Mouse (Mus musculus): ENCODE measurements around the gene Mrpl54. TPM values are rescaled to one million over a fixed set of nuclear protein-coding genes. Genes with fewer than 3 reads are reported as not detected.

The Mrpl54 gene
- polyA plus RNA-seq, 1 experiment = not detected

DNA sequence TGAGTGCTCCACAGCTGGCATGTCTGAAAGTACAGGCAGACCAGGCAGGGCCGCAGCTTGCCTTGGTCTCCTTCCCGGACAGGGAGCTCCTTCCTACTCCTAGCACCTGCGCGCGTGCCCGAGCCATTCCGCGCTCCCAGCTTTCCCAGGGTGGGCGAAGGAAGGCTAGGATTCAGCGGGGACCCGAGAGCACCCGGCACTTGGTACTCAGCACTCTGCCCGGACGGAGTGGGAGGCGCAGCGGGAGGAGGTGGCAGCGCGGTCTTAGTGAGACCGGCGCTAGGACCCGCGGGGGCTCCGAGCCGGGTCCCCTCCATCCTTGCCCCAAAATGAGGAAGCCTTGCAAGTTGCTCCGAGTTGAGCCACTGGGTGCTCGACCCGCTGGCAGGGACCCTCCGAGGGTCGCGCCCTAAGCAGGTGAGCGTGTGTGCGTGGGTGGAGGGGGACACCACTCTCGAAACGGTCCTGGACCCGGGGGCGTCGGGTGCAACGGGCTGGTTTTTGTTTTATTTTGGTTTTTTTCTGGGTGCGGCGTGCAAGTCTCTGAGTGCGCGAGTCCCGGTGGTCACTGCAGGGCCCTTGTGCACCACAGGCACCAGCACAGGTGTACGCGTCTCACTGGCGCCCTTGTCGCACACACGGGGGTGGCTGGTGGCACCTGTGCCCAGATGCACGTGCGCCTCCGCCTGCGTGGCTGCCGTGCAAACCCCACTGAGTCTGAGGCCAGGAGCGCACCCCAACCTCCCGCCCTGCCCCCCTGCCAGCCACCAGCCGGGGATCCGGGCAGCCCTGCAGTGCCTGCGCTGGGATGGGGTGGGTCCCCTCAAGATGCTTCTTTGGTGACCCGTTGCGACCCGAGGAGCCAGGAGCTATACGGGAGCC lies 9.3 kb downstream of the Mrpl54 start:
- Histone ChIP-seq H3K27ac (ENCODE audit: insufficient read depth, low read depth, low read length) (0 out of 2 replicates have a peak overlapping the region, but pooled peaks have one; percentile 23), H3K4me3 (ENCODE audit: insufficient read depth, low read depth, low read length) (peak overlapping the region; percentile 70), H3K4me1 (ENCODE audit: control insufficient read depth, insufficient read depth, low read length) (peaks cover 49% of the 10 kb centered on the region)
- TF ChIP-seq POLR2A (IDR thresholded peaks at IDR 0.05; ENCODE audit: insufficient read depth, low read depth, low read length) (peak; percentile 33; the same call in 1 of the 2 replicates), CTCF (IDR thresholded peaks at IDR 0.05; ENCODE audit: insufficient read depth, low read depth, low read length) (no peak)
- WGBS = 1% methylated on average over 62 of the region's 62 CpGs

DNA sequence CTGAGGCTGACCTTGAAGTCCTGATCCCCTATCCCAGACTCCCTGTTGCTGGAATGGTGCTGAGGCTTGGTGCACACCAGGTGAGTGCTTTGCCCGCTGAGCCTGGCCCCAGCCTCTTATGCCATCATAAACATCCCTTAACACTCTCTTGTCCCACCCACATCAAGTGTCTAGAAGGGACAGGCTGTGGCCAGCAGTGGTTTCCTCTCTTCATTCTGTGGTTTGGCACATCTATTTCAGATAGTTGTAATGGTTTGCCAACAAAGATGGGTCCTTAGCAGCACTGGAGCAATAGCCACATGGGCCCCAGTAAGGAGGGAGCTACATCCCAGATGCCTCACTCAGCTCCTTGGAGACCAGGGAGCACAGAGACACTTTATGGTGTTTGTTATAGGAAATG lies 11.8 kb downstream of the Mrpl54 start:
- TF ChIP-seq POLR2A (IDR thresholded peaks at IDR 0.05; ENCODE audit: insufficient read depth, low read depth, low read length) = no peak
- no peak for TF ChIP-seq CTCF (IDR thresholded peaks at IDR 0.05; ENCODE audit: insufficient read depth, low read depth, low read length)
- no peak overlapping the region for H3K4me3 ChIP-seq (ENCODE audit: insufficient read depth, low read depth, low read length)
- H3K27ac ChIP-seq (ENCODE audit: insufficient read depth, low read depth, low read length) = no peak overlapping the region
- 73% methylated on average over 1 of the region's 1 CpGs for WGBS
- H3K4me1 ChIP-seq (ENCODE audit: control insufficient read depth, insufficient read depth, low read length) = peaks cover 54% of the 10 kb centered on the region

DNA sequence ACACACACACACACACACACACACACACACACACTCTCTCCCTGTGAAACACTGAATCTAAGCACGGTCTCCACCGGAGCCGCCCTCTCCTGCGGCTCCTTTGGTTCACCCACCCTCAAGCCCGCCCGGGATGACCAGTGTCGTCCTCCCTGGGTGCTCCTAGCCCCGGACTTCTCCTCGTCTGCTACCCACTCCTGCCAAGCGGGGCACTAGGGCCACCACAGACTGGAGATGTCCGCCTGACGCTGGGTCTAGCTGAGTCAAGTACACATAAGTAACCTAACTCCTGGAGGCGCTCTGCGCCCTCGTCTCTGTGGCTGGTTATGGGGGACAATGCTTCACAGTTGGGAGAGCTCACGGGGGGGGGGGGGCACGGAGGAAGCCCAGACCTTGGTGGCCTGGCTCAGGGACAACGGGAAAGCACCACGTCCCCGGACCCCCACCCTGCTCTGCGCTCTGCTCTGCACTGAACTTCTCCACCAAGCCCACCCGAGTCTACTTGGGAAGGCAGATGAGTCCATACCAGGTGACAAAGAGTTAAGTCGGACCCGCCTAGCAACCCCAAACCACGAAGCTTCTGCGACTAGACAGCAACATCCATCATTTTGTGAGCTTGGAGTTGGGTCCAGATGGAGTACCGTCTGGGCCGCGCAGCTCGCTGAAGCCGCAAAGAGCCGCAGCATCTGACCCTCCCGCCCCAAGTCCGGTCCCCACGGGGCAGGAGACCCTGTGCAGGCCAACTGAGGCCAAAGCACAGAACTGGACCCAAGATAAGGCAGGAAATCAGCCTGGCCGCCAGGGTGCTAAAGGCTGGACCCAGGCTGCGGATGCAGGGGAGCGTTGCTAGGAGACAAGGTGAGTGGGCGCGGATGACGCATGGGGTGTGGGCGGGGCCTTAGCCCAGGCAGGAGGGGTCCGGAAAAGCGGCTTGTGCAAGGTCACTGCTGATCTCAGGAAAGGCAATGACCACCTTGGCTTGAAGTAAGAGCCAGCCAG lies 14.0 kb downstream of the Mrpl54 start, which contains the start of gene Matk:
Gene Matk (plus strand): TSS at position 512 of the 996 bp plus-strand sequence.
- H3K4me3 ChIP-seq (ENCODE audit: insufficient read depth, low read depth, low read length) = peak within 1 kb of the TSS; percentile 53
- 2% methylated on average over 42 of the region's 44 CpGs for WGBS
- peaks cover 37% of the 10 kb centered on the region for H3K4me1 ChIP-seq (ENCODE audit: control insufficient read depth, insufficient read depth, low read length)
- H3K27ac ChIP-seq (ENCODE audit: insufficient read depth, low read depth, low read length) = peak within 1 kb of the TSS; percentile 94
- TF ChIP-seq POLR2A (IDR thresholded peaks at IDR 0.05; ENCODE audit: insufficient read depth, low read depth, low read length) (peak; percentile 69), CTCF (IDR thresholded peaks at IDR 0.05; ENCODE audit: insufficient read depth, low read depth, low read length) (no peak)

DNA sequence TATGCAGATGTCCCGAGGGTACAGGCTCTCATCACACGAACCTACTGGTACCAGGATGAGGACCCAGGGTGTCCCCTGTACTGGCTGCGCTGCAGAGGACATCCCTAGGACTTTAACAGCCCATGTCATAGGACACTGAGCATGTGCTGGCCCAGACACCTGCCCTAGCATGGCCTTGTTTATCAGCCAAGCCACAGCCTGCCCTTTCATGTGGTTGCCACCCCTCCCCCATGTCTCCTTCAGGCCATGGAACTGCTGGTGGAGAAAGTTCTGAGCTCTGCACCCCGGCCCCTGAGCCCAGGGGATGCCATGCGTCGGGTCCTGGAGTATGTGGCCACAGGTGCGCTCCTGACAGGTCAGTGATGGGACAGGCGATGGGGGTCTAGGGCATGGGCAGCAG lies 17.3 kb downstream of the Mrpl54 start:
- 84% methylated on average over 8 of the region's 8 CpGs for WGBS
- H3K4me1 ChIP-seq (ENCODE audit: control insufficient read depth, insufficient read depth, low read length) = peaks cover 29% of the 10 kb centered on the region
- H3K4me3 ChIP-seq (ENCODE audit: insufficient read depth, low read depth, low read length) = no peak overlapping the region
- no peak overlapping the region for H3K27ac ChIP-seq (ENCODE audit: insufficient read depth, low read depth, low read length)
- TF ChIP-seq CTCF (IDR thresholded peaks at IDR 0.05; ENCODE audit: insufficient read depth, low read depth, low read length) (no peak), POLR2A (IDR thresholded peaks at IDR 0.05; ENCODE audit: insufficient read depth, low read depth, low read length) (no peak)

DNA sequence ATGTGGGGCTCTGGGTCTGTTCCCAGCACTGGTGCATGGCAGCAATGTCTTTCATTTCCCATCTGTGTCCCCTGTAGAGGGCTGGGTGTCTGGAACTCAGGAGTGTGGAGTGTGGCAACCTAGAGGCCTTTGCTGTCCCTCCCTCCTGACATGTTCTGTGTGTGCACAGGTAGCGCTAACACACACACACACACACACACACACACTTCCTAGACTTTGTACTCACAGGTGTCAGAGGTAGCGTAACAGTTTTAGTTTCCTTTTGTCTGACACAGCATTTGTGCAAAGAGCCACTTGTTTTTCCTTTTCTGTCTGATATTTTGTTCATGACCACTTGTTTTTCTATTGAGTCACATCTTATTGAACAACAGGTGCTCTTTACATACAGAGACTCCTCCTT lies 18.9 kb downstream of the Mrpl54 start:
- no peak for TF ChIP-seq POLR2A (IDR thresholded peaks at IDR 0.05; ENCODE audit: insufficient read depth, low read depth, low read length)
- no peak for TF ChIP-seq CTCF (IDR thresholded peaks at IDR 0.05; ENCODE audit: insufficient read depth, low read depth, low read length)
- Histone ChIP-seq H3K4me1 (ENCODE audit: control insufficient read depth, insufficient read depth, low read length) (peaks cover 21% of the 10 kb centered on the region), H3K4me3 (ENCODE audit: insufficient read depth, low read depth, low read length) (no peak overlapping the region), H3K27ac (ENCODE audit: insufficient read depth, low read depth, low read length) (no peak overlapping the region)
- WGBS = 93% methylated on average over 2 of the region's 2 CpGs

DNA sequence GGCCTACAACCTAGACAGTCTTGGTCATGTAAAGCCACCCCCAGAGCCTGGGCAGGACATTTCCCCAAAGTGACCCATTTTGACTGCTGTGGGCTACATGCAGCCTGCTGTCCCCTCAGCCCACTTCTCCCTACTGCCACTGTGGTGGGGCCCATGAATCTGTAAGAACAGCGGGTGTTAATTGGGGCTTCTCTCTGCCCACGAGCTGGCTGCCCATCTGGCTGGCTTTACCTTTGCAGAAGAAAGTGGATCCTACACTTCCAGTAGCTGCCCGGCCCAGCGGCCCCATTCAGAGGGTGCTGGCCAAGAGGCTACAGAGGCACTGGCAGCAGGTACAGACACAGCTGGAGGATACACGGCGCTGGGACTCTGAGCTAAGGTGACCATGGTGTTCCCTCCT lies 21.6 kb downstream of the Mrpl54 start:
- Histone ChIP-seq H3K27ac (ENCODE audit: insufficient read depth, low read depth, low read length) (no peak overlapping the region), H3K4me1 (ENCODE audit: control insufficient read depth, insufficient read depth, low read length) (peaks cover 11% of the 10 kb centered on the region), H3K4me3 (ENCODE audit: insufficient read depth, low read depth, low read length) (no peak overlapping the region)
- TF ChIP-seq POLR2A (IDR thresholded peaks at IDR 0.05; ENCODE audit: insufficient read depth, low read depth, low read length) (no peak), CTCF (IDR thresholded peaks at IDR 0.05; ENCODE audit: insufficient read depth, low read depth, low read length) (no peak)
- WGBS = 87% methylated on average over 6 of the region's 6 CpGs

DNA sequence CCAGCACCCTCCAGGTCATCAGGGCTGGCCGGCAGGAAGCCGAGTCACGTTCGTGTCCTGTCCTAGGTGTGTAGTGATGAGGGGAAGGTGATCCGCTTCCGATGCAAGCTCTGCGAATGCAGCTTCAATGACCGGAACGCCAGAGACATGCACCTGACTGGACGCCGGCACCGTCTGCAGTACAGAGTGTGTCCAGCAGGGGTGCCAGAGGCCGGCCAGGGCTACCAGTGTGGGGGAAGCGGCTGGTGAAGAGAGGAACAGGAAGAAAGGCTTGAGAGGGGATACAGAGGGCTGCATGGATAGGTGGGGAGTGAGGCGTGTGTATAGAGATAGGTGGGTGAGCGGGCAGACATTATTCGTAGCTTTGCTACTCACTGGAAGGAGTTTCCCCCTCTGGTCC lies 22.1 kb downstream of the Mrpl54 start:
- TF ChIP-seq POLR2A (IDR thresholded peaks at IDR 0.05; ENCODE audit: insufficient read depth, low read depth, low read length) (no peak), CTCF (IDR thresholded peaks at IDR 0.05; ENCODE audit: insufficient read depth, low read depth, low read length) (peak; percentile 74)
- peaks cover 11% of the 10 kb centered on the region for H3K4me1 ChIP-seq (ENCODE audit: control insufficient read depth, insufficient read depth, low read length)
- WGBS = 9% methylated on average over 17 of the region's 17 CpGs
- H3K4me3 ChIP-seq (ENCODE audit: insufficient read depth, low read depth, low read length) = no peak overlapping the region
- H3K27ac ChIP-seq (ENCODE audit: insufficient read depth, low read depth, low read length) = no peak overlapping the region

DNA sequence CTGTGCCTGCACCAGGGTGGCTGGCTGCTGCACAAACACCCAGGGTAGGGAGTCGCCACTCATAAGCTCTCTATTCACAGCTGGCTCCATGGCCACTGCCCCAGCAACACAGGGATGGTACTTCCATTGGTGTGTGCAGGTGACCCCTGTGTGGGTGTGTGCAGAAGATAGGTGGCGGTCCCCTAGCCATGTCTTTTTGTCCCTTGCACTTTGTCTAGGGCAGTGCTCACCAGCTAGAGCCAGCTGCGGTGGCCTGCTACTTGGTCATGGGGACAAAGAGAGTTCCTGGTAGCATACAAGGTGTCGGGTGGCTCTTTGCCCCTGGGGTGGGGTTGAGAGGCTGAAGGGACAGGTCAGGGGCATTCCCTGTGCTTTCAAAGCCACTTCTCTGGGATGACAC lies 22.6 kb downstream of the Mrpl54 start:
- Histone ChIP-seq H3K4me3 (ENCODE audit: insufficient read depth, low read depth, low read length) (no peak overlapping the region), H3K27ac (ENCODE audit: insufficient read depth, low read depth, low read length) (no peak overlapping the region), H3K4me1 (ENCODE audit: control insufficient read depth, insufficient read depth, low read length) (peaks cover 11% of the 10 kb centered on the region)
- WGBS = 90% methylated on average over 4 of the region's 4 CpGs
- TF ChIP-seq CTCF (IDR thresholded peaks at IDR 0.05; ENCODE audit: insufficient read depth, low read depth, low read length) (no peak), POLR2A (IDR thresholded peaks at IDR 0.05; ENCODE audit: insufficient read depth, low read depth, low read length) (no peak)

All from olfactory bulb, adult 2 months (tissue).